Mouse (Mus musculus) MEL (cell line): ENCODE measurements at regions not wholly inside any gene's neighbourhood (a gene's known extent, or its start where the extent isn't known, plus 50 kb on each side); places are given as distances from the start of the nearest gene placed in this dataset.

Experiments
- CTCF ChIP-seq, 3 experiments: IDR thresholded peaks in 2 of 3; conservative IDR thresholded peaks in 1 of 3; 2 replicates each; pipeline ENCODE4 v1.5.1; 2011 to 2012; ENCODE audit warnings: low read length in 3 of 3, low read depth in 2 of 3, mild to moderate bottlenecking in 2 of 3, improper control_type of control experiment in 1 of 3, inconsistent platforms in 1 of 3, mixed read lengths in 1 of 3, moderate library complexity in 1 of 3; ENCODE audit not compliant: control insufficient read depth in 1 of 3, insufficient read depth in 1 of 3, poor library complexity in 1 of 3, severe bottlenecking in 1 of 3
- ELF1 ChIP-seq: IDR thresholded peaks from 2 replicates; pipeline ENCODE4 v1.6.1; 2014; ENCODE audit warnings: low read depth, mild to moderate bottlenecking, inconsistent platforms, low read length, improper control_type of control experiment, moderate library complexity
- HCFC1 ChIP-seq: IDR thresholded peaks from 2 replicates; pipeline ENCODE4 v1.6.1; 2012; ENCODE audit warnings: low read depth, mild to moderate bottlenecking, inconsistent platforms, low read length, improper control_type of control experiment, moderate library complexity
- JUND ChIP-seq: IDR thresholded peaks from 2 replicates; pipeline ENCODE4 v1.6.1; 2011; ENCODE audit warnings: low read depth, mild to moderate bottlenecking, improper control_type of control experiment, low read length
- MAFK ChIP-seq: IDR thresholded peaks from 2 replicates; pipeline ENCODE4 v1.6.1; 2011; ENCODE audit warnings: low read depth, mild to moderate bottlenecking, low read length, improper control_type of control experiment, borderline replicate concordance
- POLR2A ChIP-seq, 2 experiments: IDR thresholded peaks; 2 replicates each; pipeline ENCODE4 v1.6.1; 2011 to 2012; ENCODE audit warnings: low read length in 2 of 2, mild to moderate bottlenecking in 2 of 2, control low read depth in 1 of 2, improper control_type of control experiment in 1 of 2, low read depth in 1 of 2, moderate library complexity in 1 of 2; ENCODE audit not compliant: control insufficient read depth in 1 of 2, insufficient read depth in 1 of 2, poor library complexity in 1 of 2
- USF2 ChIP-seq, 2 experiments: IDR thresholded peaks; 2 replicates each; pipeline ENCODE4 v1.6.1; 2011 to 2012; ENCODE audit warnings: improper control_type of control experiment in 2 of 2, low read length in 2 of 2, borderline replicate concordance in 1 of 2, inconsistent platforms in 1 of 2, low read depth in 1 of 2, mild to moderate bottlenecking in 1 of 2; ENCODE audit not compliant: insufficient read depth in 1 of 2
- ZKSCAN1 ChIP-seq: IDR thresholded peaks from 2 replicates; pipeline ENCODE4 v1.6.1; 2012; ENCODE audit warnings: low read depth, mild to moderate bottlenecking, inconsistent platforms, low read length, improper control_type of control experiment, moderate library complexity

DNA sequence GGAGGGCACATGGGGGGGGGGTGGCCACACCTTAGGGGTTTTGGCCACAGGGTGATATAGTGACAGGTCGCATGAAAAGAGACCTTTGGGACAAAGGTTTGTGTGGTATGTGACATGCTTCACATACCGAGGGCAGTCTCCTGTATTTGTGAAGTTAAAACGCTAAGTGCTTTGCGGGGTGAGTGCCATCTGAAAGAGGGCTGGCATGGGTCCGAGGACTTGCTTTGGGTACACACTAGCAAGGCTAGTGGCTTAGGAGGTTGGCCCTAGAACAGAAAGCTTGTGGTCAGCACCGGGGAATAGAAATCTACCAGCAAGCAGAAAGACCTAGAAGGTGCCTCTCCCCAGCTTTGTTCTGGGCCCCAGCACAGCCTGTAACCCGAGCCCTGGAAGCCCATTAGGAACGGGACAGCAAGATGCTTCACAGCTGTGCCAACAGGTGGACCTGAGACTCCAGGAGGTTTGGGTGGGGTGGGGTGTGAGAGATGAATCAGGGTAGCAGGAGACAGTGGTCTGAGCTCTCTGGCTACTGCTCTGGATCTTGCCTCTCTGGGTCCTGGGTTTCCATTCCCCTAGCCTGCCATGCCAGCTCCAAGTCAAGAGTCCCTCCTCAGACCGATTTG is 107.0 kb upstream of the Irx3 start:
- TF ChIP-seq ELF1 (no peak), ZKSCAN1 (no peak), JUND (no peak), POLR2A (IDR thresholded peaks at IDR 0.05; ENCODE audit: control insufficient read depth in 1 of 2, insufficient read depth in 1 of 2, low read depth in 1 of 2, low read length in 2 of 2, poor library complexity in 1 of 2) (no peak), CTCF (IDR thresholded peaks at IDR 0.05 in 2 of 3, conservative IDR thresholded peaks at IDR 0.05 in 1 of 3; ENCODE audit: control insufficient read depth in 1 of 3, insufficient read depth in 1 of 3, low read depth in 2 of 3, low read length in 3 of 3, poor library complexity in 1 of 3, severe bottlenecking in 1 of 3) (no peak), HCFC1 (no peak), MAFK (no peak), USF2 (IDR thresholded peaks at IDR 0.05; ENCODE audit: borderline replicate concordance in 1 of 2, insufficient read depth in 1 of 2, low read depth in 1 of 2, low read length in 2 of 2) (no peak)
